Mouse (Mus musculus) testis, postnatal 10 days (tissue): ENCODE data around the gene Wdr17.

Source experiments
- DNase-seq: peaks from one replicate; pipeline ENCODE4 v3.0.0; 2021; ENCODE audit warnings: low spot score

Wdr17 gene

GRCm38 (mm10) chr8:54886987-54887785, at the start of gene Wdr17:
Gene Wdr17, minus strand, starts transcription at chr8:54887184.
- DNase-seq = no peak

- no peak for DNase-seq
Measured at GRCm38 (mm10) chr8:54932306-54932705, 45.3 kb upstream of the Wdr17 start.

- DNase-seq = no peak
Measured at GRCm38 (mm10) chr8:54924936-54925335, 38.0 kb upstream of the Wdr17 start.

GRCm38 (mm10) chr8:54922160-54922855, 35.3 kb upstream of the Wdr17 start:
- no peak for DNase-seq

- DNase-seq = no peak
Measured at GRCm38 (mm10) chr8:54917710-54918109, 30.7 kb upstream of the Wdr17 start.

- no peak for DNase-seq
Measured at GRCm38 (mm10) chr8:54912891-54913290, 25.9 kb upstream of the Wdr17 start.

- DNase-seq = no peak
Measured at GRCm38 (mm10) chr8:54899444-54899843, 12.5 kb upstream of the Wdr17 start.

- no peak for DNase-seq
Measured at GRCm38 (mm10) chr8:54894637-54895322, 7.8 kb upstream of the Wdr17 start.

- no peak for DNase-seq
Measured at GRCm38 (mm10) chr8:54894180-54894579, 7.2 kb upstream of the Wdr17 start.

- DNase-seq = no peak
Measured at GRCm38 (mm10) chr8:54886560-54886959, 424 bp downstream of the Wdr17 start.

- DNase-seq = no peak
Measured at GRCm38 (mm10) chr8:54876458-54876857, 10.5 kb downstream of the Wdr17 start.

GRCm38 (mm10) chr8:54864761-54865064, 22.3 kb downstream of the Wdr17 start:
- DNase-seq = no peak

- DNase-seq = no peak
Measured at GRCm38 (mm10) chr8:54864038-54864760, 22.8 kb downstream of the Wdr17 start.

GRCm38 (mm10) chr8:54836029-54836959, 50.7 kb downstream of the Wdr17 start:
- DNase-seq = no peak

- DNase-seq = no peak
Measured at GRCm38 (mm10) chr8:54829794-54830426, 57.1 kb downstream of the Wdr17 start.

GRCm38 (mm10) chr8:54827974-54828373, 59.0 kb downstream of the Wdr17 start:
- DNase-seq = no peak

GRCm38 (mm10) chr8:54822956-54823355, 64.0 kb downstream of the Wdr17 start:
- no peak for DNase-seq

GRCm38 (mm10) chr8:54818651-54819050, 68.3 kb downstream of the Wdr17 start:
- no peak for DNase-seq

GRCm38 (mm10) chr8:54808217-54808616, 78.8 kb downstream of the Wdr17 start:
- DNase-seq = no peak

GRCm38 (mm10) chr8:54806173-54806572, 80.8 kb downstream of the Wdr17 start:
- DNase-seq = no peak

GRCm38 (mm10) chr8:54792699-54793061, 94.3 kb downstream of the Wdr17 start:
- DNase-seq = no peak
